Mouse (Mus musculus) megakaryocyte, embryonic 14.5 days (primary cell): ENCODE results near the gene Oas1f.
"Not testable (repeated sequence)": the region's sequence is repeated elsewhere in the genome, so short reads cannot be mapped to it uniquely, and the experiment has no call there.

Experiments used
- FLI1 ChIP-seq: IDR thresholded peaks from 2 replicates; pipeline ENCODE4 v1.6.1; 2012; ENCODE audit warnings: low read length, inconsistent platforms, mixed read lengths
- GATA1 ChIP-seq: IDR thresholded peaks from 3 replicates; pipeline ENCODE4 v1.6.1; 2012; ENCODE audit warnings: mixed read lengths, low read length, inconsistent platforms, borderline replicate concordance

DNA sequence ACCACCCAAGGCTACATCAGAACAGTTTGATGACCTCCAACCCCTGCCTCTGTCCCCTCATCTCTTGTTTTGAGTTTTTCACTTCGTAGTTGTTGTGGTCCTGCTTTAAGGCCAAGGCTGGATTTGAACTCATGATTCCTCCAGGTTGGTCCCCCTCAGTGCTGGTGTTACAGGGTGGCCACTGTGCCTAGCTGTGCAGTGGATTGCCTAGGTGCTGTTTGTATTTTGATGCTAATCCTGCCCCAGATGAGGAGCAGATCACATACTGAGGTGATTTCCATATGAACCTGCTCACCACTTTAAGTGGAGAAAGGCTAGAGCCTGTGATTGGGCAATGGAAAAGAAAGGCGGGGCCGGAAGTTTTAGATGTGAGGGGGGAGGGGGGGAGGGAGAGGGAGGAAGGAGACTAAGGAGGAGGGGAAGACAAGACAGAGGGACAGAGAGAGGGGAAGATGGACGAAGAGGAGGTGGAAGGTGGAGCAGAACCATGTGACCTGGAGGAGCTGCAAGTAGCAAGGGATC, 41.2 kb downstream of the Oas1f start:
- TF ChIP-seq FLI1, GATA1: not testable (repeated sequence)
